ENCODE assay signal across 10 mouse cellular contexts in the genomic region with DNA sequence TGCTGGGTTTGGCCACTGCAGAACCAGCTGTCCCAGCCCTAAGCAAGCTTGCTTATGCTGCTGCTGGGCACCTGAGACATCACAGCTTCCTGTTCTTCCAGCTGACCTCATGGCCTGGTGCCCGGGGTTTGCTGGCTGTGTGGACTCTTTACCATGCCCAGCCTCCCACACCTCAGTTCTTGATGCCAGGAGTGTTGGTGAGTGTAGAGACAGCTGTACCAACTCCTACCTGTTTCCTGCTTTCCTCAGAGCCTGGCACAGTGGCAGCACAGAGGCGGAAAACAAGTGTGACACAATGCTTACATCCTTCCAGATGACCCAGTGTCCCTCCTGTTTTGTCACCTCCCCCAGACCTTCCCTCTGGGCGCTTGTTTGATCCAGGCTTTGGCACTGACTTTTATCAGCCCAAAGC. TPM values are rescaled to one million over a fixed set of nuclear protein-coding genes. Genes with fewer than 3 reads are reported as not detected.
DNase-seq lines count a peak whose midpoint lies in the region; ATAC-seq and TF ChIP-seq lines count a peak whose summit lies in the region.
"Had no signal": no experiment of that assay in that cellular context is flagged by ENCODE, and none has a peak within 500 bp of the region (broad histone marks: within the 10 kb centered on the region; RNA-seq: fewer than 3 reads in every experiment).

No protein-coding gene starts in this region.

- H3K4me3 ChIP-seq in heart, embryonic 12.5 days: no peak overlapping the region
- no peak overlapping the region for H3K4me3 ChIP-seq in midbrain, postnatal 0 days (ENCODE audit: low read depth, low read length)

- ATAC-seq in heart, embryonic 12.5 days (ENCODE audit: insufficient number of reproducible peaks, low FRiP score): no peak
- no peak for ATAC-seq in midbrain, postnatal 0 days (ENCODE audit: low FRiP score)
- ATAC-seq in monocyte, adult 5-6 weeks (replicated peaks; ENCODE audit: insufficient number of reproducible peaks, low FRiP score, low TSS enrichment, poor library complexity, severe bottlenecking): no peak

- H3K36me3 ChIP-seq in heart, embryonic 12.5 days: peaks cover 32% of the 10 kb centered on the region
- H3K36me3 ChIP-seq in midbrain, postnatal 0 days (ENCODE audit: insufficient read depth, low read length): peaks cover 13% of the 10 kb centered on the region

- H3K27me3 ChIP-seq in heart, embryonic 12.5 days (replicated peaks): no peaks in the 10 kb centered on the region
- no peaks in the 10 kb centered on the region for H3K27me3 ChIP-seq in midbrain, postnatal 0 days (ENCODE audit: insufficient read depth, low read length)

- TF ChIP-seq CTCF in midbrain, postnatal 0 days (IDR thresholded peaks at IDR 0.05): no peak

- peak; percentile 93 for DNase-seq in heart, adult 11 months
- no peak for DNase-seq in heart, postnatal 25 days (ENCODE audit: low spot score)
- DNase-seq in adrenal gland, adult 8-10 months: peak; percentile 23
- DNase-seq in lung, postnatal 14 days: peak; percentile 35
- DNase-seq in midbrain, postnatal 0 days (ENCODE audit: low spot score): no peak
- DNase-seq in cerebellum, adult 11-12 months: no peak

- 41% methylated on average over 3 of the region's 3 CpGs for WGBS in heart, embryonic 12.5 days
- 82% methylated on average over 3 of the region's 3 CpGs for WGBS in midbrain, postnatal 0 days

- peaks cover 22% of the 10 kb centered on the region for H3K4me1 ChIP-seq in heart, embryonic 12.5 days (replicated peaks)
- H3K4me1 ChIP-seq in midbrain, postnatal 0 days (ENCODE audit: insufficient read depth, low read length): no peaks in the 10 kb centered on the region

- H3K9me3 ChIP-seq in heart, embryonic 12.5 days (replicated peaks): no peaks in the 10 kb centered on the region
- H3K9me3 ChIP-seq in midbrain, postnatal 0 days (ENCODE audit: low read length): no peaks in the 10 kb centered on the region

- no peak overlapping the region for H3K4me2 ChIP-seq in heart, embryonic 12.5 days
- H3K4me2 ChIP-seq in midbrain, postnatal 0 days (ENCODE audit: low read depth, low read length, poor library complexity, severe bottlenecking): no peak overlapping the region

- peak overlapping the region; percentile 24; the same call in 1 of the 2 replicates for H3K27ac ChIP-seq in heart, embryonic 12.5 days (ENCODE audit: poor library complexity, severe bottlenecking)
- no peak overlapping the region for H3K27ac ChIP-seq in midbrain, postnatal 0 days (ENCODE audit: low read depth, low read length)

- intact Hi-C loops in heart, postnatal 25 days (cut with DNase I): no loop called here

- no peak overlapping the region for H3K9ac ChIP-seq in heart, embryonic 12.5 days
- H3K9ac ChIP-seq in midbrain, postnatal 0 days (replicated peaks; ENCODE audit: low read length, poor library complexity, severe bottlenecking): no peak overlapping the region

RNA-seq across cellular contexts. Expression of gene Tmem202, which starts 12.0 kb away (rescaled TPM):
- under 1 TPM; 0.52 to 0.64 TPM for total RNA-seq in heart, postnatal 25 days (2021)
- total RNA-seq in adrenal gland, adult 8-10 months (2022): 1 to 10 TPM; 1.5 to 3.9 (median 3.5) TPM
- 0.64 TPM in 1 of 2 replicates, not detected in the other for polyA plus RNA-seq in heart, embryonic 12.5 days (2016; fragmentation: Nextera tagmentation; extraction: Ambion mirVana)
- total RNA-seq in midbrain, postnatal 0 days (2014; rRNA removed): 0.99 and 2.3 TPM in 2 replicates
- polyA plus RNA-seq in midbrain, postnatal 0 days (2015; fragmentation: Nextera tagmentation; extraction: Ambion mirVana): 1.4 and 1.6 TPM in 2 replicates
- 0.39 TPM in 1 of 3 replicates, not detected in the others for total RNA-seq in monocyte, adult 5-6 weeks (2017)
- polyA plus RNA-seq: liver, embryonic 16.5 days had no signal

RNA-seq across cellular contexts. Expression of gene Hexa, which starts 12.3 kb away (rescaled TPM):
- total RNA-seq in heart, postnatal 25 days (2021): 10 to 100 TPM; 36.8 TPM
- total RNA-seq in adrenal gland, adult 8-10 months (2022): 100 to 1,000 TPM; 125 to 176 (median 142) TPM
- polyA plus RNA-seq in heart, embryonic 12.5 days (2016; fragmentation: Nextera tagmentation; extraction: Ambion mirVana): 74.7 and 81.6 TPM in 2 replicates
- total RNA-seq in midbrain, postnatal 0 days (2014; rRNA removed): 49.6 and 53.8 TPM in 2 replicates
- 43.6 and 48.4 TPM in 2 replicates for polyA plus RNA-seq in midbrain, postnatal 0 days (2015; fragmentation: Nextera tagmentation; extraction: Ambion mirVana)
- 97.3 to 114 TPM (median 107 TPM) in 3 replicates for total RNA-seq in monocyte, adult 5-6 weeks (2017)

RNA-seq across cellular contexts. Expression of gene Celf6, which starts 26.1 kb away (rescaled TPM):
- total RNA-seq in heart, postnatal 25 days (2021): not detected
- total RNA-seq in adrenal gland, adult 8-10 months (2022): 10 to 100 TPM in 2 of 4 experiments, 1 to 10 TPM in 2; 5.8 to 16.0 (median 9.7) TPM
- not detected in 2 replicates for polyA plus RNA-seq in heart, embryonic 12.5 days (2016; fragmentation: Nextera tagmentation; extraction: Ambion mirVana)
- 77.9 and 81.1 TPM in 2 replicates for total RNA-seq in midbrain, postnatal 0 days (2014; rRNA removed)
- polyA plus RNA-seq in midbrain, postnatal 0 days (2015; fragmentation: Nextera tagmentation; extraction: Ambion mirVana): 47.3 and 59.6 TPM in 2 replicates
- not detected in 3 replicates for total RNA-seq in monocyte, adult 5-6 weeks (2017)
- total RNA-seq: heart, postnatal 36 days had no signal

Comparison
In these comparisons a context has a peak if more than half of its experiments do, and no peak if none do; other contexts are left out.
1. DNase-seq: peak in heart, adult 11 months (single experiment), adrenal gland, adult 8-10 months (single experiment) and lung, postnatal 14 days (single experiment); none in heart, postnatal 25 days (single experiment), midbrain, postnatal 0 days (single experiment) and cerebellum, adult 11-12 months (single experiment).